25 mouse cellular contexts compared by ENCODE assay signal in the genomic region with DNA sequence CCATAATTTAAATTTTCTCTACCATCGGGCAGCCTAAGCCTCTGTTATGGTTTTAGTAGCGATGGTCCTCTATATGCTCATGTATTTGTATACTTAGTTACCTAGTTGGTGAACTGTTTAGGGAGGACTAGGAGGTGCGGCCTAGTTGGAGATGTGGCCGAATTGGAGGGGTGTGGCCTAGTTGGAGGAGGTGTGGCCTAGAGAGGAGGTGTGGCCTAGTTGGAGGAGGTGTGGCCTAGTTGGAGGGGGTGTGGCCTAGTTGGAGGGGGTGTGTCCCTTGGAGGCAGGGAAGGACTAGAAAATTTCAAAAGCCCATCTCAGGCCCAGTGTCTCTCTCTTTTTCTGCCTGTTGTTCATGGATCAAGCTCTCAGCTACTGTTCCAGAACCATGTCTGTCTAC. TPM values are rescaled to one million over a fixed set of nuclear protein-coding genes. Genes with fewer than 3 reads are reported as not detected.
DNase-seq lines count a peak whose midpoint lies in the region; ATAC-seq and TF ChIP-seq lines count a peak whose summit lies in the region.
"Had no signal": no experiment of that assay in that cellular context is flagged by ENCODE, and none has a peak within 500 bp of the region (broad histone marks: within the 10 kb centered on the region; RNA-seq: fewer than 3 reads in every experiment).

No protein-coding gene starts in this region.

- 93% methylated on average over 4 of the region's 4 CpGs for WGBS in limb, embryonic 11.5 days
- WGBS in limb, embryonic 10.5 days: 93% methylated on average over 4 of the region's 4 CpGs
- 86% methylated on average over 4 of the region's 4 CpGs for WGBS in stomach, postnatal 0 days

- no peaks in the 10 kb centered on the region for H3K27me3 ChIP-seq in limb, embryonic 11.5 days (ENCODE audit: control insufficient read depth, insufficient read depth, low read length)
- no peaks in the 10 kb centered on the region for H3K27me3 ChIP-seq in limb, embryonic 10.5 days (ENCODE audit: low read depth, poor library complexity, severe bottlenecking)
- H3K27me3 ChIP-seq in stomach, postnatal 0 days (ENCODE audit: control insufficient read depth, insufficient read depth, low read length): no peaks in the 10 kb centered on the region
- H3K27me3 ChIP-seq: forebrain, embryonic 12.5 days; forebrain, embryonic 15.5 days; hindbrain, embryonic 15.5 days had no signal

- no peaks in the 10 kb centered on the region for H3K4me1 ChIP-seq in limb, embryonic 11.5 days (ENCODE audit: control insufficient read depth, insufficient read depth, low read length)
- H3K4me1 ChIP-seq in limb, embryonic 10.5 days: peaks cover 4% of the 10 kb centered on the region; the same call in 1 of the 2 replicates
- no peaks in the 10 kb centered on the region for H3K4me1 ChIP-seq in stomach, postnatal 0 days (replicated peaks; ENCODE audit: control insufficient read depth, insufficient read depth)
- H3K4me1 ChIP-seq: forebrain, embryonic 12.5 days; forebrain, embryonic 15.5 days; heart, embryonic 10.5 days; hindbrain, embryonic 15.5 days had no signal

- TF ChIP-seq CTCF in stomach, postnatal 0 days (IDR thresholded peaks at IDR 0.05; ENCODE audit: low read depth): no peak

- H3K4me3 ChIP-seq in limb, embryonic 11.5 days (ENCODE audit: low read depth, low read length): no peak overlapping the region
- H3K4me3 ChIP-seq in limb, embryonic 10.5 days: no peak overlapping the region
- H3K4me3 ChIP-seq in stomach, postnatal 0 days (ENCODE audit: low read depth, low read length): no peak overlapping the region
- H3K4me3 ChIP-seq: forebrain, embryonic 12.5 days; forebrain, embryonic 15.5 days; heart, adult 2 months; heart, embryonic 10.5 days; heart, embryonic 13.5 days; hindbrain, embryonic 15.5 days had no signal

- no peak overlapping the region for H3K27ac ChIP-seq in limb, embryonic 11.5 days (replicated peaks; ENCODE audit: low read depth, low read length)
- no peak overlapping the region for H3K27ac ChIP-seq in limb, embryonic 10.5 days
- H3K27ac ChIP-seq in stomach, postnatal 0 days (replicated peaks): no peak overlapping the region
- H3K27ac ChIP-seq: forebrain, embryonic 12.5 days; forebrain, embryonic 15.5 days; heart, adult 2 months; heart, embryonic 10.5 days; heart, embryonic 13.5 days; hindbrain, embryonic 15.5 days had no signal

- no peak for TF ChIP-seq EP300 in stomach, postnatal 0 days (optimal IDR thresholded peaks at IDR 0.05)

- no peaks in the 10 kb centered on the region for H3K36me3 ChIP-seq in limb, embryonic 11.5 days (ENCODE audit: control insufficient read depth, insufficient read depth, low read length)
- no peaks in the 10 kb centered on the region for H3K36me3 ChIP-seq in limb, embryonic 10.5 days
- H3K36me3 ChIP-seq in stomach, postnatal 0 days (ENCODE audit: control insufficient read depth, insufficient read depth, low read length): no peaks in the 10 kb centered on the region
- H3K36me3 ChIP-seq: forebrain, embryonic 12.5 days; forebrain, embryonic 15.5 days; heart, embryonic 10.5 days; heart, embryonic 13.5 days; hindbrain, embryonic 15.5 days had no signal

- DNase-seq in limb, embryonic 11.5 days (ENCODE audit: low spot score): no peak
- no peak for DNase-seq in limb, embryonic 10.5 days (ENCODE audit: low spot score)
- peak; percentile 18 for DNase-seq in R1 (ENCODE audit: low read depth, low spot score)
- no peak for DNase-seq in stomach, postnatal 0 days (ENCODE audit: low spot score)
- DNase-seq in frontal cortex, postnatal 25 days (ENCODE audit: low spot score in 2 of 2): no peak
- DNase-seq: adrenal gland, adult 2 months; adrenal gland, postnatal 25 days; cerebellum, adult 11-12 months; cerebellum, adult 8-10 months; cerebellum, postnatal 14 days; gastrocnemius, postnatal 10 days; gastrocnemius, postnatal 36 days; heart, adult 2 months; heart, postnatal 14 days; heart, postnatal 4 days; kidney, adult 11 months had no signal

- 0 out of 2 replicates have a peak, but pooled peaks have one; percentile 31 for ATAC-seq in limb, embryonic 11.5 days (ENCODE audit: insufficient number of reproducible peaks, low FRiP score, low TSS enrichment, low read depth)
- ATAC-seq in erythroblast, adult 5-6 weeks (replicated peaks; ENCODE audit: low FRiP score, poor library complexity, severe bottlenecking): peak; percentile 62
- ATAC-seq in stomach, postnatal 0 days (ENCODE audit: low FRiP score, low TSS enrichment): peak; percentile 29; the same call in 1 of the 2 replicates
- no peak for ATAC-seq in inflammation-experienced regulatory T-cells, adult 6 months
- ATAC-seq: CD4-positive, CD25-positive, alpha-beta regulatory T cell, adult 4 months; forebrain, embryonic 15.5 days had no signal

- no peak overlapping the region for H3K4me2 ChIP-seq in limb, embryonic 11.5 days (ENCODE audit: low read depth, severe bottlenecking)
- H3K4me2 ChIP-seq in stomach, postnatal 0 days (replicated peaks; ENCODE audit: low read depth): no peak overlapping the region
- H3K4me2 ChIP-seq: forebrain, embryonic 12.5 days; forebrain, embryonic 15.5 days; heart, embryonic 13.5 days; hindbrain, embryonic 15.5 days had no signal

- H3K9me3 ChIP-seq in limb, embryonic 11.5 days (ENCODE audit: control insufficient read depth, low read length): no peaks in the 10 kb centered on the region
- H3K9me3 ChIP-seq in limb, embryonic 10.5 days (replicated peaks): no peaks in the 10 kb centered on the region; the same call in 1 of the 2 replicates
- H3K9me3 ChIP-seq in stomach, postnatal 0 days (ENCODE audit: control insufficient read depth, low read length): no peaks in the 10 kb centered on the region
- H3K9me3 ChIP-seq: forebrain, embryonic 12.5 days; forebrain, embryonic 15.5 days; heart, embryonic 10.5 days; heart, embryonic 13.5 days; hindbrain, embryonic 15.5 days had no signal

- no peak overlapping the region for H3K9ac ChIP-seq in limb, embryonic 11.5 days (ENCODE audit: low read length)
- no peak overlapping the region for H3K9ac ChIP-seq in stomach, postnatal 0 days (ENCODE audit: low read length)
- H3K9ac ChIP-seq: forebrain, embryonic 12.5 days; forebrain, embryonic 15.5 days; heart, embryonic 13.5 days; hindbrain, embryonic 15.5 days had no signal

RNA-seq across cellular contexts. Expression of gene Slc9a2, which starts 8.9 kb away (rescaled TPM):
- polyA plus RNA-seq in limb, embryonic 11.5 days (2014; fragmentation: Nextera tagmentation; extraction: Ambion mirVana): 0.07 TPM in 2 replicates
- polyA plus RNA-seq in limb, embryonic 10.5 days (2016; fragmentation: Nextera tagmentation; extraction: Ambion mirVana): not detected in 2 replicates
- total RNA-seq in erythroblast, adult 5-6 weeks (2015; ENCODE audit: low replicate concordance): not detected in 2 replicates
- not detected in 2 replicates for total RNA-seq in erythroblast, adult 5-6 weeks (2017; ENCODE audit: low replicate concordance)
- 13.9 and 14.2 TPM in 2 replicates for polyA plus RNA-seq in stomach, postnatal 0 days (2015; fragmentation: Nextera tagmentation; extraction: Ambion mirVana)
- polyA plus RNA-seq in inflammation-experienced regulatory T-cells, adult 6 months (2017; shearing (Covaris generic)): not detected
- total RNA-seq: granulocyte monocyte progenitor cell, adult 5-6 weeks had no signal
- polyA plus RNA-seq: CD4-positive, CD25-positive, alpha-beta regulatory T cell, adult 4 months had no signal

Comparison
In these comparisons a context has a peak if more than half of its experiments do, and no peak if none do; other contexts are left out.
1. RNA of gene Slc9a2, which starts 8.9 kb away (polyA plus RNA-seq): 13.9 to 14.2 TPM in stomach, postnatal 0 days; 0.07 TPM in limb, embryonic 11.5 days, not detected in limb, embryonic 10.5 days and not detected in inflammation-experienced regulatory T-cells, adult 6 months; every median in the first group is over 10 times any median in the second.